Mouse (Mus musculus): ENCODE data around the gene Pnpla8. TPM values are rescaled to one million over a fixed set of nuclear protein-coding genes. Genes with fewer than 3 reads are reported as not detected.
"Not testable (repeated sequence)": the region's sequence is repeated elsewhere in the genome, so short reads cannot be mapped to it uniquely, and the experiment has no call there.

Pnpla8 gene
- polyA plus RNA-seq (2015; fragmentation: Nextera tagmentation; extraction: Ambion mirVana): 64.2 and 75.1 TPM in 2 replicates

DNA sequence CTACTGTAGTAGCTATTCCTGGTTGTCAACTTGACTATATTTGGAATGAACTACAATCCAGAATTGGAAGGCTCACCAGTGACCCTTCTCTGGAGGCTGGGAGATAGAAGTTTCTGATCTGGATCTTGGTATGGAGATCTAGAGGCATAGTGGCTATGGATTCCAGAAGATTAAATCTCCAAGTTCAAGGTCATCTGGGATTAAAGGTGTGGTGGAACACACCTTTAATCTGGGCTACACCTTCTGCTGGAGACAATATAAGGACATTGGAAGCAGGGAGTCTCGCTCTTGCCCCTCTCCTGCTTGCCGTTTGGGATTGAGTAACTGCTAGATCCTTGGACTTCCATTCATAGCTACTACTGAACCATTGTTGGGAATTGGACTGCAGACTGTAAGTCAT, at the start of gene Pnpla8:
Pnpla8 (plus strand) TSS at position 301 of the 400 bp plus-strand sequence.
- not testable (repeated sequence) for H3K9me3 ChIP-seq (replicated peaks; ENCODE audit: control insufficient read depth, low read length); H3K27me3 ChIP-seq (ENCODE audit: control insufficient read depth, insufficient read depth, low read length); H3K27ac ChIP-seq (ENCODE audit: low read length); ATAC-seq (replicated peaks; ENCODE audit: extremely low read depth, insufficient read depth, low FRiP score); H3K36me3 ChIP-seq (ENCODE audit: control insufficient read depth, insufficient read depth); H3K4me1 ChIP-seq (ENCODE audit: control insufficient read depth, insufficient read depth, low read length)
- WGBS: 87% methylated on average over 2 of the region's 2 CpGs
- H3K4me2 ChIP-seq (ENCODE audit: low read depth, low read length): peak within 1 kb of the TSS; percentile 94
- H3K9ac ChIP-seq (ENCODE audit: low read length): peak within 1 kb of the TSS; percentile 81
- H3K4me3 ChIP-seq (ENCODE audit: low read length): peak within 1 kb of the TSS; percentile 74

DNA sequence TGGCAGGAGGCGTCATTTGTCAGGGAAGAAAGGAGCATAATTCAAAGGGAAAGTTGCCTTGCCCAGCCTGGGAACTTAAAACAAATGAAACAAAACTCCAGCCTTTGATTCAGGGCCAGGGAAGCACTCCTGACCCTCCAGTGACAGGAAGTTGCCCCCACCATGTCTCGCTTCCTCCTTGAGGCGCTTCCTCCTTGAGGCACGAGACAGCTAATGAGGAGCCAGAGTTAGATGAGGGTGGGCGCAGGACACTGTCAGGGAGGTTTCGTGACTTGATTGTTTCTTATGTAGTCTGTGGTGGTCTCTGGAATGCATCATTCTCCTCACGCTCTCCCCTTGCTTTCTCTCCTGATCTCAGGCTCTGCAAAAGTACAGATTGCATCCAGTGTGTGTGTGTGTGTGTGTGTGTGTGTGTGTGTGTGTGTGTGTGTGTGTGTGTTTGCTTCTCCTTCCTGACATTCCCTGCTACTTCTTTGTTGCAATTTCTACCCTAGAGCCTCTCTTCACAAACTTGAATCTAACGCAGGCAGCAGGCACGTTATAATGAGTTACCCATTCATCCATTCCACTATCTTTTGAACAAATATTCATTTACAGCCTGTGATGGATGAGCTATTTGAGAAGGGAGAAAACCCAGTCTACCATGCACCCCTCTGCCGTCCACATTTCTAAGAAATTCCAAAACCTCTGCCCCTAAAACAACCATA, 44.7 kb upstream of the Pnpla8 start:
- no peaks in the 10 kb centered on the region for H3K27me3 ChIP-seq (ENCODE audit: control insufficient read depth, insufficient read depth, low read length)
- H3K9ac ChIP-seq (ENCODE audit: low read length): no peak overlapping the region
- H3K27ac ChIP-seq (ENCODE audit: low read length): no peak overlapping the region
- WGBS: 45% methylated on average over 10 of the region's 10 CpGs
- no peak overlapping the region for H3K4me3 ChIP-seq (ENCODE audit: low read length)
- H3K36me3 ChIP-seq (ENCODE audit: control insufficient read depth, insufficient read depth): no peaks in the 10 kb centered on the region
- ATAC-seq (replicated peaks; ENCODE audit: extremely low read depth, insufficient read depth, low FRiP score): no peak
- H3K9me3 ChIP-seq (replicated peaks; ENCODE audit: control insufficient read depth, low read length): no peaks in the 10 kb centered on the region
- peak overlapping the region; percentile 32; the same call in 1 of the 2 replicates for H3K4me2 ChIP-seq (ENCODE audit: low read depth, low read length)
- H3K4me1 ChIP-seq (ENCODE audit: control insufficient read depth, insufficient read depth, low read length): no peaks in the 10 kb centered on the region

GRCm38 (mm10) chr12:44177038-44177355, 44.2 kb upstream of the Pnpla8 start:
- ATAC-seq (replicated peaks; ENCODE audit: extremely low read depth, insufficient read depth, low FRiP score): no peak
- WGBS: 77% methylated on average over 2 of the region's 2 CpGs
- no peak overlapping the region for H3K27ac ChIP-seq (ENCODE audit: low read length)
- no peak overlapping the region for H3K4me3 ChIP-seq (ENCODE audit: low read length)
- H3K9ac ChIP-seq (ENCODE audit: low read length): no peak overlapping the region
- H3K27me3 ChIP-seq (ENCODE audit: control insufficient read depth, insufficient read depth, low read length): no peaks in the 10 kb centered on the region
- no peaks in the 10 kb centered on the region for H3K36me3 ChIP-seq (ENCODE audit: control insufficient read depth, insufficient read depth)
- H3K4me2 ChIP-seq (ENCODE audit: low read depth, low read length): no peak overlapping the region
- no peaks in the 10 kb centered on the region for H3K4me1 ChIP-seq (ENCODE audit: control insufficient read depth, insufficient read depth, low read length)
- no peaks in the 10 kb centered on the region for H3K9me3 ChIP-seq (replicated peaks; ENCODE audit: control insufficient read depth, low read length)

DNA sequence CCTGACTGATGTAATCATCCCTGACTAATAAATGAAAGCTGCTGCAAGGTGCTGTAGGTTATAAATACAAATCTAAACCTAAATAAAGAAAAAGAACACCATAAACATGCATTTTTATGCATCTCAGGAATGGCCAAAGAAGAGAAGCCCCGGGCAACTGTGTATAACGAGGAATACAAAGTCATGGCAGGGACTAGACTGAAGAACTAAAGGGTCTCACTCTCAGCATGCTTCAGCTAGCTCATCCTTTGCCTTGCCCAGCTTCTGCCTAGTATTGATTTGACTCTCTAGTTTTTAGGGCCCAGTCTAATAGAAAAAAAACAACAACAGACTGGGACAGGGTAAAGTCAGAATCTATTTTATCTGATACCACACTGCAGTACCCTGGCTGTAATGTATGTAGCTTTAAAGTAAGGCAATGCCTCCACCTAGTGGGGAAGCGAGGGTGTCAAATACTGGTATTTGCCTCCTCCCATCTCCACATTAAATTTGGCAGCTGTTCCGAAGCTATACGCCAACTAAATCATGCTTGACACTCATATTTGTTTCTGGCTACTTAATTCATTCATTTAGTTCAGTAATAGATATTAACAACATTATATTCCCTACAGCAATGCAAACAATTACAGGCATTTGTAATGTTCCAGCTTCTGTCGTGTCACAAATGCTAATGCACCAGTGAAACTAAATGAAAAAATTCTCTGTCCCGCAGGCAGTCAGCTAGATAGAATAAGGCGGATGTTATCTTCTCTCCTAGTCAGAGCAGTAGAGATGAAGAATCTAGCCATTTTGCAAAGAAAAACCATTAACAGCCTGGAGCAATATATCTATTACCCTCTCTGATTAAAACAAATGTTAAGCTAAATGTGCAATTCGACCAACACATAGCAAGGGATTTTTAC, 39.8 kb upstream of the Pnpla8 start:
- Histone ChIP-seq H3K27ac (ENCODE audit: low read length) (no peak overlapping the region), H3K9ac (ENCODE audit: low read length) (no peak overlapping the region), H3K4me2 (ENCODE audit: low read depth, low read length) (no peak overlapping the region), H3K9me3 (replicated peaks; ENCODE audit: control insufficient read depth, low read length) (no peaks in the 10 kb centered on the region), H3K27me3 (ENCODE audit: control insufficient read depth, insufficient read depth, low read length) (no peaks in the 10 kb centered on the region), H3K4me1 (ENCODE audit: control insufficient read depth, insufficient read depth, low read length) (no peaks in the 10 kb centered on the region), H3K4me3 (ENCODE audit: low read length) (no peak overlapping the region), H3K36me3 (ENCODE audit: control insufficient read depth, insufficient read depth) (no peaks in the 10 kb centered on the region)
- 46% methylated on average over 9 of the region's 9 CpGs for WGBS
- ATAC-seq (replicated peaks; ENCODE audit: extremely low read depth, insufficient read depth, low FRiP score): no peak

GRCm38 (mm10) chr12:44197873-44198525, 23.2 kb upstream of the Pnpla8 start:
- Histone ChIP-seq H3K4me2 (ENCODE audit: low read depth, low read length) (no peak overlapping the region), H3K27ac (ENCODE audit: low read length) (no peak overlapping the region), H3K9ac (ENCODE audit: low read length) (no peak overlapping the region), H3K4me1 (ENCODE audit: control insufficient read depth, insufficient read depth, low read length) (no peaks in the 10 kb centered on the region), H3K4me3 (ENCODE audit: low read length) (no peak overlapping the region), H3K27me3 (ENCODE audit: control insufficient read depth, insufficient read depth, low read length) (no peaks in the 10 kb centered on the region), H3K9me3 (replicated peaks; ENCODE audit: control insufficient read depth, low read length) (no peaks in the 10 kb centered on the region), H3K36me3 (ENCODE audit: control insufficient read depth, insufficient read depth) (no peaks in the 10 kb centered on the region)
- 31% methylated on average over 4 of the region's 4 CpGs for WGBS
- ATAC-seq (replicated peaks; ENCODE audit: extremely low read depth, insufficient read depth, low FRiP score): no peak

DNA sequence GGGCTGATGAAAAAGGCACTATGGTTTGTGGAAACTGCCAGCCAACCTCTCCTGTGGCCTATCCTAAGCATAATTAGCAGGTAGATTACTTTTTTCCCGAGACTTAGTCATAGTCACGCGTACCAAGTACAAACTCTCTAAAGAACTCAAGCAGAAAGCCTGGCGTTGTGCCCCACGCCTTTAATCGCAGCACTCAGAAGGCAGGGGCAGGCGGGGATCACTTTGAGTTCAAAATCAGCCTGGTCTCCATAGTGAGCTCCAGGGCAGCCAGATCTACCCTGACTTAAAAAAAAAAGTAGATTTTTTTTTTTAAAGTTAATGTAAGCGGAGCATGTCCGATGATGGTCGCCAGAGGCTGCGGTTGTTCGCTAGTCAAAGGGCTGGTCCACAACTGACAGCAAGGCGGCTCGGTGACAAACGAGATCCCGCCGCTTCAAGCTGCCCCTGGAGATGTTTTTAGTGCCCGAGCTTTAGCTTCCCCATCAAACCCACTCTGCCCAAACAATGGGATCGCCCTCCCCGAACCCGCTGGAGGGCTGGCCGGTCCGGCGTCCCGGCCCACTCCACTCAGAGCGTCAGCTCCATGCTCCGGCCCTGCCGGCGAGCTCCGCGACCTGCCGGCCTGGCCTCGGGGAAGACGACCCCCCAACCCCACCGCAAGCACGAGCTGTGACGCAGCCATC, 11.9 kb upstream of the Pnpla8 start:
- Histone ChIP-seq H3K27me3 (ENCODE audit: control insufficient read depth, insufficient read depth, low read length) (no peaks in the 10 kb centered on the region), H3K27ac (ENCODE audit: low read length) (peak overlapping the region; percentile 84), H3K4me1 (ENCODE audit: control insufficient read depth, insufficient read depth, low read length) (peaks cover 2% of the 10 kb centered on the region; the same call in 1 of the 2 replicates), H3K9me3 (replicated peaks; ENCODE audit: control insufficient read depth, low read length) (no peaks in the 10 kb centered on the region), H3K4me2 (ENCODE audit: low read depth, low read length) (peak overlapping the region; percentile 86), H3K4me3 (ENCODE audit: low read length) (peak overlapping the region; percentile 98), H3K9ac (ENCODE audit: low read length) (peak overlapping the region; percentile 96), H3K36me3 (ENCODE audit: control insufficient read depth, insufficient read depth) (peaks cover 8% of the 10 kb centered on the region)
- ATAC-seq (replicated peaks; ENCODE audit: extremely low read depth, insufficient read depth, low FRiP score): no peak; the same call in 1 of the 2 replicates
- under 1% methylated on average over 37 of the region's 37 CpGs for WGBS

GRCm38 (mm10) chr12:44209824-44210752, 11.1 kb upstream of the Pnpla8 start, which contains the start of gene Dnajb9:
Gene Dnajb9 (minus strand): TSS chr12:44210326.
- H3K27me3 ChIP-seq (ENCODE audit: control insufficient read depth, insufficient read depth, low read length): no peaks in the 10 kb centered on the region
- H3K4me2 ChIP-seq (ENCODE audit: low read depth, low read length): peak within 1 kb of the TSS; percentile 86
- H3K4me1 ChIP-seq (ENCODE audit: control insufficient read depth, insufficient read depth, low read length): peaks cover 2% of the 10 kb centered on the region; the same call in 1 of the 2 replicates
- H3K9ac ChIP-seq (ENCODE audit: low read length): peak within 1 kb of the TSS; percentile 96
- H3K36me3 ChIP-seq (ENCODE audit: control insufficient read depth, insufficient read depth): peaks cover 7% of the 10 kb centered on the region
- peak within 1 kb of the TSS; percentile 98 for H3K4me3 ChIP-seq (ENCODE audit: low read length)
- whole genome bisulfite sequencing: under 1% methylated on average over 77 of the region's 77 CpGs
- no peaks in the 10 kb centered on the region for H3K9me3 ChIP-seq (replicated peaks; ENCODE audit: control insufficient read depth, low read length)
- H3K27ac ChIP-seq (ENCODE audit: low read length): peak within 1 kb of the TSS; percentile 84
- peak; percentile 99 for ATAC-seq (replicated peaks; ENCODE audit: extremely low read depth, insufficient read depth, low FRiP score)

- peaks cover 2% of the 10 kb centered on the region; the same call in 1 of the 2 replicates for H3K4me1 ChIP-seq (ENCODE audit: control insufficient read depth, insufficient read depth, low read length)
- H3K4me2 ChIP-seq (ENCODE audit: low read depth, low read length): no peak overlapping the region
- 85% methylated on average over 3 of the region's 3 CpGs for WGBS
- no peaks in the 10 kb centered on the region for H3K9me3 ChIP-seq (replicated peaks; ENCODE audit: control insufficient read depth, low read length)
- no peak overlapping the region for H3K27ac ChIP-seq (ENCODE audit: low read length)
- no peaks in the 10 kb centered on the region for H3K27me3 ChIP-seq (ENCODE audit: control insufficient read depth, insufficient read depth, low read length)
- no peak overlapping the region for H3K9ac ChIP-seq (ENCODE audit: low read length)
- H3K36me3 ChIP-seq (ENCODE audit: control insufficient read depth, insufficient read depth): no peaks in the 10 kb centered on the region
- no peak overlapping the region for H3K4me3 ChIP-seq (ENCODE audit: low read length)
- ATAC-seq (replicated peaks; ENCODE audit: extremely low read depth, insufficient read depth, low FRiP score): no peak
These were observed 9.6 kb upstream of the Pnpla8 start for GRCm38 (mm10) chr12:44211555-44211954.
